Mouse (Mus musculus) forebrain, embryonic 15.5 days (tissue): ENCODE measurements at regions not wholly inside any gene's neighbourhood (a gene's known extent, or its start where the extent isn't known, plus 50 kb on each side); places are given as distances from the start of the nearest gene placed in this dataset.

Experiments
- ATAC-seq: fragments of 200-750 bp; cut with Nextera tagmentation; replicated peaks from 2 replicates; pipeline ENCODE4 v1.8.0; 2017; ENCODE audit warnings: mild to moderate bottlenecking, moderate TSS enrichment, moderate library complexity
- H3K27ac ChIP-seq: fragments of 300-500 bp; sonication (generic); replicated peaks from 2 replicates; pipeline ENCODE4 v1.5.1; 2015; ENCODE audit warnings: mild to moderate bottlenecking, inconsistent platforms
- H3K27me3 ChIP-seq: fragments of 300-500 bp; sonication (generic); 2 replicates; pipeline ENCODE4 v1.6.1; 2015; ENCODE audit warnings: inconsistent platforms
- H3K36me3 ChIP-seq: fragments of 300-500 bp; sonication (generic); 2 replicates; pipeline ENCODE4 v1.6.1; 2015; ENCODE audit warnings: mild to moderate bottlenecking, inconsistent platforms
- H3K4me1 ChIP-seq: fragments of 300-500 bp; sonication (generic); 2 replicates; pipeline ENCODE4 v1.6.1; 2015; ENCODE audit warnings: inconsistent platforms
- H3K4me2 ChIP-seq: fragments of 300-500 bp; sonication (generic); replicated peaks from 2 replicates; pipeline ENCODE4 v1.6.1; 2015; ENCODE audit warnings: mild to moderate bottlenecking, inconsistent platforms
- H3K4me3 ChIP-seq: fragments of 300-500 bp; sonication (generic); 2 replicates; pipeline ENCODE4 v1.5.1; 2015; ENCODE audit warnings: mild to moderate bottlenecking, inconsistent platforms
- H3K9ac ChIP-seq: fragments of 300-500 bp; sonication (generic); replicated peaks from 2 replicates; pipeline ENCODE4 v1.6.1; 2015; ENCODE audit warnings: mild to moderate bottlenecking, inconsistent platforms
- H3K9me3 ChIP-seq: fragments of 300-500 bp; sonication (generic); 2 replicates; pipeline ENCODE4 v1.6.1; 2016; ENCODE audit warnings: inconsistent platforms
- WGBS: fragments of 180-500 bp; shearing (Covaris S2); methylation state at CpG from one replicate; pipeline ENCODE4 v1.1.7; 2015; ENCODE audit warnings: mixed read lengths; 5-methylcytosine and 5-hydroxymethylcytosine counted together

DNA sequence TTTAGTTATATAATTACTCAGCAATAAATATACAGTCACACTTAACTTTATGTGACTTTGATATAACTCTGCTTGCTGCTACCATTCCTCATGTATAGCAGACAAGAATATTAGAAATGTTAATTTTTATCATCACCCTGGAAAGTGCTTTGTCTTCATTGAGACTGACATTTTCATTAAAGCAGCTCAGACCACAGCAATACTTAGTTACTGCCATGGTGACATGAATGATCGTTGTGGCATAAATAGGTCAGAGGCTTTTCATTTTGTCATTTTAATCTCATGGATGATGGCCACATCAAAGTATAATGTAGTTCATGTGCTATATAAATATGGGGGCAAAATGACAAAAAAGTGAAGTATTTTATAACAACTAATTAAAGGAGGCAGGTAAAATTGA, 498.1 kb downstream of the Slc22a22 start:
- WGBS: 73% methylated on average over 1 of the region's 1 CpGs
- Histone ChIP-seq H3K4me2 (no peak overlapping the region), H3K27me3 (no peaks in the 10 kb centered on the region), H3K4me1 (peaks cover 3% of the 10 kb centered on the region; the same call in 1 of the 2 replicates), H3K9me3 (no peaks in the 10 kb centered on the region), H3K36me3 (no peaks in the 10 kb centered on the region), H3K9ac (no peak overlapping the region), H3K27ac (no peak overlapping the region), H3K4me3 (no peak overlapping the region)
- no peak for ATAC-seq

DNA sequence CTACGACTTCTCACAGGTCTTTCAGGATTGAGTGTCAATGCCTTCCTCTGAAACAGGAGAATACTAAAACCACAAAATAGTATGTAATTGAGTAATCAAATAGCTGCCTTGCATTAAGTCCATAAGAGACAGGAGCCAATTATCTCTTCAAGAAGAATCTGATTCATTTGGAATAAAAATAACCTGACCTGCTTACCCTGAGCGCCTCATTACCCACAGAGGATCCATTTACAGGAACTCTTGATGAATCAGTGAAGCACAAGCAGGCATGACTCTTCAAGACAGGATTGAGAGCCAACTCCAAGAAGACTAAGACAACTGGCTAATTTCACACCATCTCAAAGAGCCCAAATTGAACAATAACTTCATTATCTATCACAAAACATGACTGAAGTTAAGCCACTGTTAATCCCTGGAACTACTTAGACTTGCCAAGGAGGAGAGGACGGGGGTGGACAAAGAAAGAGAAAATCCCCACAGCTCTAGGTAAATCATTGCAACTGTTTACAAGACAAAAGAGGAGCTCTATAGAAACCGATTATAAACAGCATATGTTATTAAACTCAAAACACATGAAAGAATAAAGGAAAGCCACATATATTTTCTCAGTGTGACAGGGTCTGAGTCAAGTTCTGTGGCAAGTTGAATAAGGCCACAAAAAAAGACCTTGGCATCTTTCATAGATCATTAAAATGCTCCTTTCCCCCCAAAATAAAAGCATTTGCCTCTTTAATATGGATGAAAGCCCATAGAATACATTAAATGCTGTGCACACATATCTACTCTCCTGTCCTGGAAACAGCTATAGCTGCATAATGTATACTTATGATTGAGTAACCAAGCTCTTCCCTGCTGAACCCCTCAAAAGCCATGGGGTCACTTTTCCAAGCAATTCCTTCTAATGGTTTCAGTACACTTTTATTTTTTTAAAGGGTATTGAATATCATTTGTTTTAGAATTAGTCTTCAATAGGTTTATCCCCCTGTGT, 501.7 kb downstream of the Slc22a22 start:
- peak; percentile 61 for ATAC-seq
- no peaks in the 10 kb centered on the region for H3K27me3 ChIP-seq
- no peak overlapping the region for H3K27ac ChIP-seq
- H3K9ac ChIP-seq: no peak overlapping the region
- H3K4me2 ChIP-seq: no peak overlapping the region
- peaks cover 3% of the 10 kb centered on the region; the same call in 1 of the 2 replicates for H3K4me1 ChIP-seq
- H3K4me3 ChIP-seq: no peak overlapping the region
- H3K36me3 ChIP-seq: no peaks in the 10 kb centered on the region
- no peaks in the 10 kb centered on the region for H3K9me3 ChIP-seq
- WGBS: 11% methylated on average over 4 of the region's 4 CpGs

DNA sequence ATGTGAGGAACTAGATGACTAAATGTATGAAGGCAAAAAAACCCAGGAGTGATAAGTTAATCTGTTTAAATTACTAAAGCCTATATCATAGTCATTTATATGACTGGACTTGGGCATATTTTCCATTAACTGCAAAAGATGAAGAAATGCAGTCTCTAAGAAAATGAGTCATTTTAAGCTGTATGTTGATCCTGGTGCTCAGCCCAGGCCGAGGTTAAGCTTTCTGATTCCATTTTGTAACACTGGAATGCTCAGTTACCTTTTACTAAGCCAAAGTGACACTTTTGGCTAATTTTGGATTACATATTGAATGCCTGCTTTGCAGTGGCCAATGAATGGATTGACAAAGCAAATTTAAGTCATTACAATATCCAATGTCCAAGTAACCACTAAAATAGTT, 507.3 kb downstream of the Slc22a22 start:
- Histone ChIP-seq H3K36me3 (no peaks in the 10 kb centered on the region), H3K9ac (no peak overlapping the region), H3K27me3 (no peaks in the 10 kb centered on the region), H3K4me2 (no peak overlapping the region), H3K9me3 (no peaks in the 10 kb centered on the region), H3K4me3 (no peak overlapping the region), H3K4me1 (no peaks in the 10 kb centered on the region), H3K27ac (no peak overlapping the region)
- ATAC-seq: no peak
- WGBS: 63% methylated on average over 1 of the region's 1 CpGs

DNA sequence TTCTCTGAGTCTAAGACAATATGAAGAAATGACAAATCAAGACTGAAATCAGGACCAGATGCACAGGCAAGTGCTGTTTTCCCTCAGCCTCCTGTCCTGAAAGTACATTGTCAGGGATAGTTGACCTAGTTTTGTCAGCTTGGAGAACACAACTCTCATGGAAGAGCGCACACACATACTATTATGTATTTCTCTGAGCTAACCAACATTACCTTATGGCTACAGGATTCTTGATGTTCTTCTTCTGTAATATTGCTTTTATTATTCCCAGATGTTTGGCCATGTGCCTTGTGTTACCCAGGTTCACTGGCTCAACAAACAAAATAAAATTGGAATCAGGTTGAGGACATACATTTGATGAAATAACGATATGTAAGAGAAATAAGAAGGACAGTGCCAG, 521.1 kb downstream of the Slc22a22 start:
- Histone ChIP-seq H3K27me3 (no peaks in the 10 kb centered on the region), H3K4me1 (no peaks in the 10 kb centered on the region), H3K9ac (no peak overlapping the region), H3K4me3 (no peak overlapping the region), H3K9me3 (no peaks in the 10 kb centered on the region), H3K36me3 (no peaks in the 10 kb centered on the region), H3K4me2 (no peak overlapping the region), H3K27ac (no peak overlapping the region)
- 94% methylated on average over 2 of the region's 2 CpGs for WGBS
- ATAC-seq: no peak

DNA sequence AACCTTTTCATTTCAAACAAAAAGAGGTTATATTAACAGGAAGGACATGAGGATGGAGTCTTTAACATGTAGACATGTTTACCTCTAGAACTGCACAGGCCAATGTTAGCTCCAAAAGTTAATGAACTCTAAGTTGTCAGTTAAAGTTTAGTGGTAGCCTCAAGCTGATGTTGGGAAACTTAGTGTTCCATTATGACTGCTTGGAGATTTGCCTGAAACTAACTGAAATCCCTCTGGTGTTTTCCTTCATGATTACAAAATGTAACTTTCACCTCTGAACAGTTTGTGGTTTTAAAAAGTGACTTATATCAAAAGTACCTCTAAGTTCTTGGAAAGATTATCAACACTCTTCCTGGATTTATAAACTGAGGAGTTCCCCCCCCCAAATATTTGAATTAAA, 525.2 kb downstream of the Slc22a22 start:
- ATAC-seq: no peak
- Histone ChIP-seq H3K9me3 (no peaks in the 10 kb centered on the region), H3K27me3 (no peaks in the 10 kb centered on the region), H3K4me1 (no peaks in the 10 kb centered on the region), H3K36me3 (no peaks in the 10 kb centered on the region), H3K27ac (no peak overlapping the region), H3K4me3 (no peak overlapping the region), H3K4me2 (no peak overlapping the region), H3K9ac (no peak overlapping the region)

DNA sequence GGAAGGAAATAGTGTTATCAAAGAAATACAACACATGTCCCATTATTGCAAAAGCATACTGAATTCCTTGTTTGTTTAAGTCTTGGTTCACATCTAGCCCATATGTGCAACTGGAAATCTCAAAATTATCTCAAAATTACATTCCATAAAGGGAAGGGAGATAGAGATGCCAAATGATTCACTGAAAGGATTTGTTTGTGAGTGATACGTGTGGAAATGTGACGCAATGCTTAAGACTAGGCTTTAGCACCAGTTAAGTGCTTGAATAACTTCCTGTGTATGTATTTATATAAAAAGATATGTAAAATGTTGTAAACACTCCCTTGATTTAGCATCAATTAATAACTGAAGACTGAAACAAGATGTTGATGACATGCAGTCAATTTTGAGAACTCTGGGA, 526.6 kb downstream of the Slc22a22 start:
- Histone ChIP-seq H3K36me3 (no peaks in the 10 kb centered on the region), H3K9ac (no peak overlapping the region), H3K4me2 (no peak overlapping the region), H3K4me1 (no peaks in the 10 kb centered on the region), H3K27me3 (no peaks in the 10 kb centered on the region), H3K27ac (no peak overlapping the region), H3K9me3 (no peaks in the 10 kb centered on the region), H3K4me3 (no peak overlapping the region)
- 91% methylated on average over 2 of the region's 2 CpGs for WGBS
- no peak for ATAC-seq

DNA sequence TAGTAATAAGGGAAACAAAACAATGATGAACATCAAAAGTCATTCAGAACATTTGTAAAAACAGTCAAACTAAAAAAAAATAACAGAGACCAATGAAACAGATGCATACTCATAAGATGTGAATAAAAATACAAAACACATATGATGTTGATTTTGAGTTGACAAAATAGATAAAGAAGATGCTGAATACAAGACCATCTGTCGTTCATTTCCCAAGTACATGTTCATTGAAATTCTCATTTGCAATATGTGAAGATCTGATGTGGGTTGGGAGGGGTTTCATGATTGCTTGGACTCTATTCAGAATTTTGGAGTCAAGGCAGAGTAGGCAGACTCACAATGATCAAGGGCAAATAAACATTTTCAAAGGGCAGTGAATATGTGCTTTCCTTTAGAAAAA, 536.5 kb downstream of the Slc22a22 start:
- no peak overlapping the region for H3K4me3 ChIP-seq
- no peak overlapping the region for H3K4me2 ChIP-seq
- H3K27me3 ChIP-seq: no peaks in the 10 kb centered on the region
- no peaks in the 10 kb centered on the region for H3K4me1 ChIP-seq
- H3K27ac ChIP-seq: no peak overlapping the region
- no peak for ATAC-seq
- no peaks in the 10 kb centered on the region for H3K36me3 ChIP-seq
- 84% methylated on average over 1 of the region's 1 CpGs for WGBS
- no peaks in the 10 kb centered on the region for H3K9me3 ChIP-seq
- no peak overlapping the region for H3K9ac ChIP-seq

DNA sequence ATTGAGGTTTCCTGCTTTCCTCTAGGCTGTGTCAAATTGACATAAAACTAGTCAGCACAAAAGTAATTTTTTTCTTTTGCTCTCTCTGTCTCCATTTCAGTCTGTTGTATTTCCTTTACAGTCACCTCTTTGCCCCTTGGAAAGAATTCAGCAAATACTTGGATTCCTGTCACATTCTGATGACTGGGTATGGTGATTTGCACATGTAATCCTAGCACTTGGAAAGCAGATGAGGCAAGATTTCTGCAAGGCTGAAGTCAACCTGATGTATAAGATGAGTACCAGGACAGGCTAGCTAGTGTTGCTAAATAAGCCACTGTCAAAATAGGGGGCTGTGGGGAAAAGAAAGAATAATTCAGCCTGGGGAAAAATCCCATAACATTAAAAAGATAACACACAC, 580.9 kb downstream of the Slc22a22 start:
- Histone ChIP-seq H3K4me2 (no peak overlapping the region), H3K9me3 (no peaks in the 10 kb centered on the region), H3K27me3 (no peaks in the 10 kb centered on the region), H3K36me3 (no peaks in the 10 kb centered on the region), H3K4me3 (no peak overlapping the region), H3K9ac (no peak overlapping the region), H3K4me1 (no peaks in the 10 kb centered on the region), H3K27ac (no peak overlapping the region)
- ATAC-seq: no peak

DNA sequence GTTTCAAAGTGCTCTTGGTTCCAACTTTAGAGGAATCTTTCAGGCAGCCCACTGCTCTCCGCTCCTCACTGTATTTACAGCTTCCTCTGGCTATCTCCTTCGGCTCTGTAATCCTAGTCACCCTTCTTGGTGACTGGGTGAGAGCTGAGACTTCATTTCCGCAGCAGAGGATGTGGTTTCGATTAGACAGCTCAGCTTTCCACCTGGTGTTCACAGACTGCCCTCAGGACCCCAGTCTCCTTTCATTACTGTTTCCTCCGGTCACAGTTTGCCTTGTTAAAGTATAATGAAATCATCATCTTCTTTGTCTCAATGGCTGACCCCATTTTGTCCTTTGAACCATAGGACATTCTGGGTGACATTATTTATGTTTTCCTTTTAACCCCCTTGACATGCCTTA, 595.9 kb downstream of the Slc22a22 start:
- no peaks in the 10 kb centered on the region for H3K9me3 ChIP-seq
- no peak overlapping the region for H3K27ac ChIP-seq
- 76% methylated on average over 5 of the region's 5 CpGs for WGBS
- no peaks in the 10 kb centered on the region for H3K36me3 ChIP-seq
- H3K4me1 ChIP-seq: no peaks in the 10 kb centered on the region
- no peak for ATAC-seq
- no peaks in the 10 kb centered on the region for H3K27me3 ChIP-seq
- no peak overlapping the region for H3K4me3 ChIP-seq
- H3K9ac ChIP-seq: no peak overlapping the region
- no peak overlapping the region for H3K4me2 ChIP-seq

DNA sequence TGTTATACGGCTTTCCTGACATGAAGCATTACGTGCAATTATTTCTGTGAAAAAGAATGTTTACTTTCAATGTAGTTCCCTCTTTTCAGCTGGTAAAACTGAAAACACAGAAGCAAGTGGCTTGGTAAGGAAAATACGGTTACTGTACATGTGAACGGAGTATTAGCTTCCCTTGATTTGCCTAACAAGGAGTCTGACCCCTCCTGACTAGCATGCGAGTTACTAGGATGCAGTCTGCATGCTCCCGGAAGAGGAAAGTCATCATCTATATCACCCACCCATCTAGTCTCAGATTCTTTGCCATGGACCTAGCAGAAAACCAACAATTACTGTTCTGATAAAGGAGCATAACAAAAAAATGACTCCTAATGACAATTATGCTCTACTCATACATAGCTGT, 611.5 kb downstream of the Slc22a22 start:
- no peak overlapping the region for H3K4me2 ChIP-seq
- H3K27ac ChIP-seq: no peak overlapping the region
- H3K4me1 ChIP-seq: peaks cover 8% of the 10 kb centered on the region
- 0 out of 2 replicates have a peak, but pooled peaks have one; percentile 26 for ATAC-seq
- H3K4me3 ChIP-seq: no peak overlapping the region
- WGBS: 33% methylated on average over 6 of the region's 6 CpGs
- H3K9ac ChIP-seq: no peak overlapping the region
- H3K27me3 ChIP-seq: no peaks in the 10 kb centered on the region
- H3K9me3 ChIP-seq: no peaks in the 10 kb centered on the region
- H3K36me3 ChIP-seq: no peaks in the 10 kb centered on the region

DNA sequence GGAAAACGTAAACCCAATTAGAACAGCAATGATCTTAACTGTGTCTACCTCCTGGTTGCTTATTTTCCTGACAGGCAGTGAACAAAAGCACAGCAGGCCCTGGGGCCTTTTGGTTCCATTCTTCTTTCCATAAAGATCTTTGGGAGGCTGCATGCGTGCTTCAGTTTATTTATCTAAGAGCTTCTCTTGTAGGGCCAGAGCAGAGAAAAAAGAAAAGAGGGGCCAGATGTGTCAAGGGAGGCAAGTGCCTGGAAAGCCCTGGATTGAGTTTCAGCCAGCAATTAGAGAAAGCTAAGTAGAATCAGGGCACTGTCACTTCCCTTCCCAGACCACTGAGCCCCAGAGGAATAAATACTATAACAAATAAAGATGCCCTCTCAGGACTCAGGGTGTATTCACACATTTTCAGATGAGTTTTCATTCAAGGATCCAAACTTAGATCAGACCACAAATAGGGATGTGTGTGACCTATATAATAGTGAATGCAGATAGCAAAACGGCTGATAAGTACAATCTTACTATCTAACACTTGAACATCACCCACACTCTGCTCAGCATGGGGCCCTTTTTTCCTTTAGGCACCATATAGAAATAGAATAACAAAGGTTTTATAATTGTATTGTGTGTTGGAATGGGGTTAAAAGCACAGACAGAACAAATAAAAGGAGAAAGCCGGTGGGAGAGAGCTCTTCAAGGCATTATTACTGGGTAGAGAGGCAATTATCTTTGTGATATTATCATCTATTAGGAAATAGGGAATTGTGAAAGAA, 612.2 kb downstream of the Slc22a22 start:
- H3K27me3 ChIP-seq: no peaks in the 10 kb centered on the region

DNA sequence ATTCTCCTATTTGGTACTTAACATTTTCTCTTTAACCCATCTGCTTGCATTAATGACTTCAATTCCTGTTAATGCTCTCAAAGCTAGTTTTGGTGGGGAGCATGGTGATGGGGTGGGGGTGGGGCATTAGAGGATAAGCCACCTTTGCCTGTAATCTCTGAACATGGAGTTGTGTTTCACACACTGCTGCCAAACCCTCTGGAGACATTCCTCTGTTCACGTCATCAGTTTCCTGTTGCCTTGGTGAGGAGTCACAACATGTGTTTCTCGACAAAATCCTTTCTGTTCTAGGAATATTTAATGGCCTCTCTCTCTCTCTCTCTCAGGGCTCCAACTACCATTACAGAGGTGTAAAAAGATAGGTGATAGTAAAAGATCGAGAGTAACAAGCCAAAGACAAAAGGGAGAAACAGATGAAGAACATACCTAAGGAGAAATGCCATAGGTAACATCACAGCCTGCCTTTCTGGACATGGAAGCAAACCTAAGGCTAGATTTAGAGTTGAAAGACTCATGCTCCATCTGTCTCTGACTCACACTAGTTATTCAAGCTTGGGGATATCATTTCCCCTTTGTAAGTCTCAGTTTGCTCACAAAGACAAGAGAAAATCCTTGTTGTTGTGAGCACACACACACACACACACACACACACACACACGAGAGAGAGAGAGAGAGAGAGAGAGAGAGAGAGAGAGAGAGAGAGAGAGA, 618.6 kb downstream of the Slc22a22 start:
- Histone ChIP-seq H3K36me3 (no peaks in the 10 kb centered on the region), H3K4me3 (no peak overlapping the region), H3K4me2 (no peak overlapping the region), H3K9ac (no peak overlapping the region), H3K9me3 (no peaks in the 10 kb centered on the region), H3K4me1 (no peaks in the 10 kb centered on the region), H3K27me3 (no peaks in the 10 kb centered on the region), H3K27ac (no peak overlapping the region)
- no peak for ATAC-seq
- WGBS: 63% methylated on average over 3 of the region's 4 CpGs

More for the DNA sequence above, 612.2 kb downstream of the Slc22a22 start:
- 8% methylated on average over 4 of the region's 4 CpGs for WGBS
- peak; percentile 63 for ATAC-seq
- Histone ChIP-seq H3K4me2 (no peak overlapping the region), H3K4me1 (peaks cover 8% of the 10 kb centered on the region), H3K36me3 (no peaks in the 10 kb centered on the region), H3K9ac (no peak overlapping the region), H3K4me3 (no peak overlapping the region), H3K27ac (no peak overlapping the region), H3K9me3 (no peaks in the 10 kb centered on the region)
